Mouse (Mus musculus): ENCODE data around the gene Wwc1.

DNA sequence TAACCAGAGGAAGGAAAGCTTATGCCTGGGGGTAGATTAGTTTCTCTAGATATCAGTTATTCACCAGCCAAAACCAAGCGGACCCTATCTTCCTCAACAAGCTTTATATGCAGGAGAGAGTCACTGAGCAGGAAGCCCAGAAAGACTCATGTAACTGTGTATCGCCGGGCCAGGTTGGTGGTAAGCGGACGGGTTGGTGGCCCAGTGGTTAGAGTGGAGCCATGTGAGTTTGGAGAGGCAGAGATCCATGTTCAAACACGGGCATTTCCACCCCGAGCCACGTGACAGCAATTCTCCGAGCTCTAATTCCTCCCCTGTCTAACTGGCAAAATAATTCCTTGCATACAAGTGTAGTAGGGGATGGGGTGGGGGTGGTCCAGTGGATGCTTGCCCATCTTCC is 32.4 kb downstream of the Wwc1 start:
- TF ChIP-seq CTCF (IDR thresholded peaks at IDR 0.05; ENCODE audit: extremely low read depth, insufficient read length, insufficient replicate concordance, low read depth, low read length) (no peak), POLR2A (IDR thresholded peaks at IDR 0.05; ENCODE audit: low read depth, low read length) (no peak)
